13 mouse cellular contexts compared by ENCODE assay signal in the genomic region with DNA sequence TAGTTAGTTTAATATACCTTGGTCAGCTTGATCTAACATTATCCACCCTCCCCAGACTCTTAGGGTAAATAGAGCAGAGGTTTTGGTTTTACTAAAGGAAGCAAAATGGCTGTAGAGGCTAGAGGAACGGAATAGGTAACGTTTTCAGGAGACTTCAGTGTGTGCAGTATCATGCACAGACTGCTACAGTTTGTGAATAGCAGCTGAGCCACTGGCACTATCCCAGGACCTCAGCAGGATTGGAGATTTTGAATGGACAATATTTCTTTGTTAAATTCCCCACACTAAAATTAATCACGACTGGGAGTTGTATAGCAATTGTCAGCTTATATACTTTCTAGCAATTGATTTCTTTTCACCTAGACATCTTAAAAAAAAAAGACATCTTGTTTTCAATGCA.
"Had no signal": no experiment of that assay in that cellular context is flagged by ENCODE, and none has a peak within 500 bp of the region (broad histone marks: within the 10 kb centered on the region; RNA-seq: fewer than 3 reads in every experiment).

No protein-coding gene starts in this region.

- H3K36me3 ChIP-seq: limb, embryonic 13.5 days; midbrain, embryonic 15.5 days; stomach, embryonic 15.5 days had no signal

- ATAC-seq: lung, postnatal 0 days; midbrain, embryonic 15.5 days had no signal

- H3K4me3 ChIP-seq: limb, embryonic 13.5 days; midbrain, embryonic 15.5 days; stomach, embryonic 15.5 days had no signal

- DNase-seq: kidney, adult 18-20 months; kidney, postnatal 25 days; layer of hippocampus, adult 9-11 months; layer of hippocampus, postnatal 36 days; lung, adult 18-20 months; lung, postnatal 36 days; right cerebral cortex, postnatal 14 days; thymus, postnatal 36 days had no signal

- H3K9me3 ChIP-seq: limb, embryonic 13.5 days; midbrain, embryonic 15.5 days; stomach, embryonic 15.5 days had no signal

- H3K9ac ChIP-seq: limb, embryonic 13.5 days; liver, embryonic 14.5 days; midbrain, embryonic 15.5 days; stomach, embryonic 15.5 days had no signal

- H3K4me2 ChIP-seq: limb, embryonic 13.5 days; midbrain, embryonic 15.5 days; stomach, embryonic 15.5 days had no signal

- H3K4me1 ChIP-seq: midbrain, embryonic 15.5 days; stomach, embryonic 15.5 days had no signal

- H3K27me3 ChIP-seq: limb, embryonic 13.5 days; midbrain, embryonic 15.5 days; stomach, embryonic 15.5 days had no signal

- H3K27ac ChIP-seq: limb, embryonic 13.5 days; liver, embryonic 14.5 days; midbrain, embryonic 15.5 days; stomach, embryonic 15.5 days had no signal
